Mouse (Mus musculus) granulocyte monocyte progenitor cell, adult 5-6 weeks (primary cell): ENCODE measurements around the gene Otulin. TPM values are rescaled to one million over a fixed set of nuclear protein-coding genes. Genes with fewer than 3 reads are reported as not detected.

ENCODE experiments used
- ATAC-seq: replicated peaks from 2 replicates; pipeline ENCODE4 v1.8.0; 2016; ENCODE audit warnings: mild to moderate bottlenecking, moderate TSS enrichment, inconsistent platforms; ENCODE audit not compliant: poor library complexity, severe bottlenecking
- total RNA-seq, 2 experiments: library from RNA; stranded (forward) in 1 of 2; stranded (reverse) in 1 of 2; fragments of 200-712, 200-1000 nt in 1 of 2; fragments of >200 nt in 1 of 2; fragmentation: Nextera tagmentation in 1 of 2; gene quantifications; 2 replicates each; pipeline ENCODE4 v1.2.3; 2014 to 2017

Gene Otulin
- total RNA-seq, 2 experiments from 2014 or later = 41.3 to 74.2 TPM

GRCm38 (mm10) chr15:27518026-27518425 is 112.5 kb downstream of the Otulin start:
- peak; percentile 76 for ATAC-seq

GRCm38 (mm10) chr15:27516927-27517326 is 113.6 kb downstream of the Otulin start:
- no peak for ATAC-seq

- no peak for ATAC-seq
Observed at GRCm38 (mm10) chr15:27508982-27509381, 121.5 kb downstream of the Otulin start.

GRCm38 (mm10) chr15:27508169-27508568 is 122.3 kb downstream of the Otulin start:
- no peak for ATAC-seq

GRCm38 (mm10) chr15:27506893-27507596 is 123.4 kb downstream of the Otulin start:
- no peak for ATAC-seq

- no peak for ATAC-seq
Observed at GRCm38 (mm10) chr15:27506127-27506886, 124.2 kb downstream of the Otulin start.

- peak; percentile 39 for ATAC-seq
Observed at GRCm38 (mm10) chr15:27503801-27504730, 126.4 kb downstream of the Otulin start.

- peak; percentile 56 for ATAC-seq
Observed at GRCm38 (mm10) chr15:27503221-27503620, 127.3 kb downstream of the Otulin start.

GRCm38 (mm10) chr15:27502338-27502737 is 128.2 kb downstream of the Otulin start:
- ATAC-seq = no peak

- no peak for ATAC-seq
Observed at GRCm38 (mm10) chr15:27500390-27500789, 130.1 kb downstream of the Otulin start.

- no peak for ATAC-seq
Observed at GRCm38 (mm10) chr15:27498078-27498477, 132.4 kb downstream of the Otulin start.

GRCm38 (mm10) chr15:27497300-27497997 is 133.0 kb downstream of the Otulin start:
- no peak for ATAC-seq

- ATAC-seq = peak; percentile 36; the same call in 1 of the 2 replicates
Observed at GRCm38 (mm10) chr15:27496596-27497299, 133.7 kb downstream of the Otulin start.

GRCm38 (mm10) chr15:27495981-27496401 is 134.5 kb downstream of the Otulin start:
- ATAC-seq = no peak

GRCm38 (mm10) chr15:27493516-27493915 is 137.0 kb downstream of the Otulin start:
- ATAC-seq = no peak

GRCm38 (mm10) chr15:27492734-27493133 is 137.8 kb downstream of the Otulin start:
- no peak for ATAC-seq
